Mouse (Mus musculus): ENCODE results near the gene Pigq.

Pigq gene

DNA sequence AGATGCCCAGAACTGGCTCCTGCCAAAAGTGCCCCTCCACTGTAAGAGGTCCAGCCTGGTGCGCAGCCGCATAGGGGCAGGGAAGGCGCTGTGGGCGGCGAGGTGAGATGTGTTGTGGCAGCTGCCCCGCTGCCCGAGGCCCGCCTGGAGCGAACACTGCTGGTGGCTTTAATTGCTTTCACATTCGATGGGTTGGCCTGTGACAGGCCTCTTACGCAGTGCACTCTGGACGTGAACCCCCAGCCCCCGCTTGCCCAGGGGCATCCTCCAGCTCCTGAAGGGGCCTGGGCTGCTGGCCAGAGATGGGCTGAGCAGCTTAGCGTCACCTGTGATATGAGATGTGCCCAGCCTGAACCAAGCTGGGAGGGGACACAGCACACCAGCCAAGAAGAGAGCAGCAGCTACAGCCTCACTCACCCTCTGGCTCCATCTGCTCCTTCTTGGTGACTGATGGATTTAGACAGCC lies 12.9 kb upstream of the Pigq start:
- DNase-seq, result peak; percentile 58

GRCm38 (mm10) chr17:25956631-25957030 lies 11.9 kb upstream of the Pigq start:
- DNase-seq, result no peak

DNA sequence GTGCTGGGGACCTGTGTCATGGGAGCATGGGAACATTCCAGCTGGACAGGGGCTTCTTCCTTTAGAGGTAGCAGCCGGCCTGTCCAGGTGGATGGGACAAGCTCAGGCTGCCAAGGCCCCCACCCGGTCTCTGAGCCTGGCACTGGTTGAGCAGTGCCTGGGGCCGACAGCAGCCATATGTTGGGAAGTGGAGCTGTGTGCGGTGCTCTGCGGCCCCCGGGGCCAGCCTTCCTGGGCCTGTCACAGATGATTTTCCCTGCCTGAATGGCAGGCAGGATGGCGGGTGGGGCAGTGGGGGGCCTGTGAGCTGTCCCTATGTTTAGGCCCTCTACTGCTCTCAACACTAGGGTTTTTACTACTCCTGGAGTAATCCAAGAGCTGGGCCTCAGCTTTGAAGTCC lies 11.5 kb upstream of the Pigq start:
- DNase-seq, result peak; percentile 85

- DNase-seq, result no peak
Observed at GRCm38 (mm10) chr17:25955736-25956135, 11.0 kb upstream of the Pigq start.

- DNase-seq, result no peak
Observed at GRCm38 (mm10) chr17:25954671-25955070, 9.9 kb upstream of the Pigq start.

- DNase-seq, result peak; percentile 72
Observed at GRCm38 (mm10) chr17:25953161-25953560, 8.4 kb upstream of the Pigq start.

DNA sequence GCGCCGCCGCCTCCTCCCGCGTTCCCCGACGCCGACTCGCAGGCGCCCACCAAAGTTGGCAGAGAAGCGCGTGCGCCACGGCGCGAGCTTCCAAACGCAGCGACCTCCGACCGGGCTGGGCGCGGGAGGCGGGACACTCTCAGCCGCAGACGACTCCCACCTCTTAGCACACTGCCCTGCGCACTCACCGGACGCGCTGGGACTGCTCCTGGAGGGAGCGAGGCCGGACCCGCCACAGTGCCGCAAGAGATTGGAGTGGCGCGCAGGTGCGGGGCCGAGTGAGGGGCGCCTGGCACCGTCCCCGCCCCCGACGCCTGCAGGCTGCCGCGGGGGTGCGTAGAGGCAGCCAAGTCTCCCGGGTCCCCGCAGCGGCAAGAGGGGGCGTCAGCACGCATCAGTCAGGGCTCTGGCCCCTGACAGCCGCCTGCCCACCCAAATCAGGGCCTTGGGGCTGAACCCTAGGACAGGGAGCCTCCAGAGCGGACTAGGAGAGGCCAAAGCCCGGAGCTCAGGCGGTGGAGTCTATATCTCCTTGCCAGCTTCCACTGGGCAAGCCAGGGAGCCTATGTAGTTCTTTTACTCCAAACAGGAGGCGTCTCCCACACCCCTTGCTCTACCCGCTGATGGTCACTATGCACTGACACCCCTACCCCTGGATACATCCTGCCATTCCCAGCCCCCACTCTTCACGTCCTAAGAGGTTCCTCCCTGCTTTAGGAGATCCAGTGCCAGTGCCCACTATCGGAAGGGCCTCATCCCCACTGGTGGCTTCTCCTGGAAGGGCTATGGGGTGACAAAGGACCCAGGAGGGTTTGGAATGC lies 7.3 kb upstream of the Pigq start, which contains the start of gene A930017K11Rik:
Gene A930017K11Rik, minus strand, starts transcription at position 763 of the 821 bp plus-strand sequence.
- DNase-seq, result peak; percentile 65

GRCm38 (mm10) chr17:25951225-25951802 lies 6.6 kb upstream of the Pigq start:
- peak; percentile 63 for DNase-seq

GRCm38 (mm10) chr17:25950706-25951105 lies 6.0 kb upstream of the Pigq start:
- no peak for DNase-seq

DNA sequence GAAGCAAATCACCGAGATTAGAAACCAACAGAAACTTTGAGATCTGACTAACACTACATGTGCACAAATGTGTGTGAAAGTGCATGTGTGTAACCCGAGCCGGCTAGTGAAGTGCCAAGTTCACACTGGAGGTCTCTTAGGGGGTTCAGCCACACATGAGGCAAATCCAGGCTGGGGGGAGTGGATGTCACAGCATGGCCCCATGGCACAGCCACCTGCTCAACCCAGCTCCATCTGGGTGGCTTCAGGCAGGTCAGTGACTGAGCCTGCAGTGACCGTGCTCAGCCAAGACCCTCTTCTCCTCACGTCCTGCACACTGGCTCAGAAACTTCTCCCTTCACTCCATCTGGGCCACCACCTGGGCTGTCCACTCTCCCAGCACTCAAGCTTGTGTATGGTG lies 5.2 kb upstream of the Pigq start:
- no peak for DNase-seq

- DNase-seq, result no peak
Observed at GRCm38 (mm10) chr17:25948051-25948450, 3.3 kb upstream of the Pigq start.

- DNase-seq, result no peak
Observed at GRCm38 (mm10) chr17:25947576-25947975, 2.8 kb upstream of the Pigq start.

DNA sequence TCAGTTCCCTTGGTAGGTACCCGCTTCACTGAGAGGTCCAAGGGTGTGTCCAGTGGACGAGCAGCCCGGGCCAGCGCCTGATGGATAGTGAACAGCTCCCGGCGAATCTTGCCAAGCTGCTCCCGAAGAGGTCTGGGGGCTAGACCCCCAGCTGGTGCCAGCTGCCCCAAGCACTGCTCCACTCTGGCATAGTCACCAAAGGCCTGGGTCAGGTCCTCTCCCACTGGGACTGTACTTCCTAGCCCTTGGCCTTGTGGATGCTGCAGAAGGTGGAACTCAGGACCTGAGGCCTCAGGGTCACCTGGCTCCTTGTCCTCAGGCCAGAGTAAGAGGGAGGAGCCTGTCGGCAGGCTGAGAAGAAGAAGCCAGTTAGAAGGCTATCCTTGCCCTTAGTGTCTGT lies 2.2 kb upstream of the Pigq start:
- DNase-seq, result no peak

DNA sequence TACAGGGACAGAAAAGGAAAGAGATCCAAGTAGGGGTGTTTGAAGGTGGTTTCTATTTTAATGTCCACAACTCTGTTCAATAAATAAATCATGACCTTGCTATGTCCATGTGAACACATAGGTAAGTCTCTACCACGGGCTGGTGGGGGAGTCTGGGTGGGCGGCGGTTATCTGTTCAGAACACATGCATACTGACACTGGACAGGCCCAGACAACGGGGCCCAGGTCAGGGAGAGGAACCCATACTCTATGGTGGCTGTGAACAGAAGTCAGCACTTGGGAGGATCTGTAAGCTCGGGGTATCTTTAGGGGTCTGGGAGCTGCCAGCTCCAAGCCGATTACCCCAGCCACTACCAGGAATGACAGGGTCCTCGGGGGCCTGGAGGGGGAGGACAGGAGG lies 1.6 kb upstream of the Pigq start:
- no peak for DNase-seq

DNA sequence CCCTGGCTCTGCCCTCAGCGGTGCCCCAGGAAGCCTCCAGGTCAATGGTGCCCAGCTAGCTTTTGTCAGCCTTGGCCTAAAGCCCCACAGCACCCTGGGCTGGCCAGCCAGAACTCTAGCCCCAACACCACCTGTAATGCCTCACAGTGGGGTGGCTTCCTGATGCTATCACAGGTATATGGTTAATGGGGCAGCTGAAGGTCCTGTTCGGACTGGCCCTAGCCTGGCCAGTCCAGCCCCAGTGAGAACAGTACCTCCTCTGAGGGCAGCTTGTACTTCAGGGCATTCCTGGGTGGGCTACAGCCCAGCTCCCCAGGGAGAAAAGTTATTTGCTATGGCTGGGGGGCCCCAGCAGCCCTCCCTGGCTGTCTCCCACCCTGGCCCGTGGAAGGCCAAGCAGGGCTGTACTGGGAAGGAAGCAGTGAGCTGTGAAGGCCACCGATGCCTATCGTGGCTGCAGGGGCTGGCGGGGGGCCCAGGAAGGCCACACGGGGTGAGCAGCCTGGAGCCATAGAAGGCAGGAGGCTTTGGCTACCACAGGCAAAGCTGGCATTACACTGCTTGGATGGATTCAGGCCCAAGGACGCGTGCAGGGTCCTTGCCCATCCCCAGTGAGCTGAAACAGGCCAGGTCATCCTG lies 900 bp upstream of the Pigq start:
- no peak for DNase-seq

- DNase-seq, result no peak
Observed at GRCm38 (mm10) chr17:25943769-25944168, 967 bp downstream of the Pigq start.

- DNase-seq, result no peak
Observed at GRCm38 (mm10) chr17:25943221-25943620, 1.5 kb downstream of the Pigq start.

DNA sequence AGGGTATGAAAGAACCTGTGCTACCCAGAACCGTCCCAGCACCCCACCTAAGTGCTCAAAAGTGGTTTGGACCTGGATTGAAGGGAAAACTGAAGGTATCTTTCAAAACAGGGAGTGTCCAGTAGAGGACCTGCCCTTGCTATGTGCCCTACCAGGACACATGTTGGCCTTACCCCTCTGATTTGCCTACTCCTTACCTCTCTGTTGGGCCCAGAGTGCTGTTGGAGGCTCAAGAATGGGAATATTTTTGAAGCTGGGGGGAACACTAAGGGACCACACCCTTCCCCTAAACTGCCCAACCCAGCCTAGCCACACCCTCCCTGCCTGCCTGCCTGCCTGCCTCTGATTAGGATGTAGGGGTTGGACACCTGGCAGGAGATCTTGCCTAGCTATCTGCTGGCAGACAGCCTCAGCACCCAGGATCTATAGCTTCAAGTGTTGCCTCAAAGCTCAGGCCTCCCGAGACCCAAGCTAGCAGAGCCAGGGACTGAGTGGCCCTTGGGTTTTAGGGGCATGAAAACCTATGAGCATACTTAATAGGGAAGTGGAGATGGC lies 2.1 kb downstream of the Pigq start:
- no peak for DNase-seq

DNA sequence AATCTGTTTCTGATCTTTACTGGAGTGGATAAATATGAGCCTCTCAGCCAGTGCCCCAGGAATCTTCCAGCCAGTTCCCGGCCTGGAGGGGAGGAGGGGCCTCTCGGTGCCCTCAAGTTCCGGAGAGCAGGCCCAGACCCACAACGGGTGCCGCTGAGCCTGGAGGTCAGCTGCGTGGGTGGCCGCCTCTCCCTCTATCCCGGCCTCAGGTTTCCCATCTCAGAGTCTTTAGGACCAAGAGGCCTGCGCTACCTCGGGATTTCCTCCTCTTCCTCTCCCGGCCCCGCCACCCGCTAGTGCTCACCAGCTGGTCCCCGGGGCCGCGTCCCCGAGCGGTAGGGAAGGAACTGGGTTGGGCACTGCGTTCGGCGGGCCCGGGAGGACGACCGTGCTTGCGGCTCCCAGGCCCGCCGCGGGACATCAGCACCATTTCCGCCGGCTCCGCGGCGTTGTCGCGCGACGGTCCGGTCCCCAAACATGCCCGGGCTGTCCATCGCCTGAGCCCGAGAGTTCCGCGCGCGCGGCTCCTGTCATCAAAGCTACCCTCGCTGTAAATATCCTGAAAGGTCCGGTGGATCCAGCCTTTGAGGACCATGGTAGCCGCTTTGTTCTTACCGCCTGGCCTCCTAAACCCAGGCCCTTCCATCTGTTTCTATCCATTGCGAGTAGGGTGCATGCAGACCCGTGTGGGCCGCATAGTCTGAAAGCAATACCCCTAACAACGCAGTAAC lies 3.1 kb downstream of the Pigq start:
- DNase-seq, result peak; percentile 76

- no peak for DNase-seq
Observed at GRCm38 (mm10) chr17:25934526-25934925, 10.2 kb downstream of the Pigq start.

GRCm38 (mm10) chr17:25925348-25925747 lies 19.4 kb downstream of the Pigq start:
- no peak for DNase-seq

- DNase-seq, result no peak
Observed at GRCm38 (mm10) chr17:25922120-25922519, 22.6 kb downstream of the Pigq start.

All from cerebellum, adult 11 months (tissue).